Mouse (Mus musculus): Measurements from ENCODE around the gene Bend5. TPM values are rescaled to one million over a fixed set of nuclear protein-coding genes. Genes with fewer than 3 reads are reported as not detected.

Gene Bend5
- polyA plus RNA-seq, 1 experiment from 2014 or later, result 88.8 TPM

GRCm38 (mm10) chr4:111483499-111483898, 68.7 kb downstream of the Bend5 start:
- Histone ChIP-seq H3K36me3 (ENCODE audit: control insufficient read depth, insufficient read depth, low read length) (no peaks in the 10 kb centered on the region), H3K27ac (replicated peaks; ENCODE audit: low read depth, low read length) (no peak overlapping the region), H3K9me3 (ENCODE audit: control insufficient read depth, low read length) (no peaks in the 10 kb centered on the region), H3K4me1 (ENCODE audit: control insufficient read depth, insufficient read depth, low read length) (peaks cover 2% of the 10 kb centered on the region; the same call in 1 of the 2 replicates), H3K4me3 (replicated peaks; ENCODE audit: low read depth, low read length) (no peak overlapping the region), H3K27me3 (ENCODE audit: control insufficient read depth, insufficient read depth, low read length) (no peaks in the 10 kb centered on the region), H3K9ac (replicated peaks; ENCODE audit: low read length) (no peak overlapping the region), H3K4me2 (ENCODE audit: low read length) (no peak overlapping the region)
- ATAC-seq (ENCODE audit: low FRiP score, low TSS enrichment) (no peak), DNase-seq (no peak)
- 88% methylated on average over 5 of the region's 5 CpGs for WGBS

- Histone ChIP-seq H3K27me3 (ENCODE audit: control insufficient read depth, insufficient read depth, low read length) (no peaks in the 10 kb centered on the region), H3K4me1 (ENCODE audit: control insufficient read depth, insufficient read depth, low read length) (no peaks in the 10 kb centered on the region), H3K9me3 (ENCODE audit: control insufficient read depth, low read length) (no peaks in the 10 kb centered on the region), H3K36me3 (ENCODE audit: control insufficient read depth, insufficient read depth, low read length) (no peaks in the 10 kb centered on the region), H3K9ac (replicated peaks; ENCODE audit: low read length) (no peak overlapping the region), H3K4me2 (ENCODE audit: low read length) (no peak overlapping the region), H3K4me3 (replicated peaks; ENCODE audit: low read depth, low read length) (no peak overlapping the region), H3K27ac (replicated peaks; ENCODE audit: low read depth, low read length) (no peak overlapping the region)
- ATAC-seq (ENCODE audit: low FRiP score, low TSS enrichment) (no peak), DNase-seq (no peak)
- WGBS, result 74% methylated on average over 5 of the region's 5 CpGs
These were observed 70.4 kb downstream of the Bend5 start for GRCm38 (mm10) chr4:111485189-111485588.

- Histone ChIP-seq H3K4me2 (ENCODE audit: low read length) (no peak overlapping the region), H3K36me3 (ENCODE audit: control insufficient read depth, insufficient read depth, low read length) (no peaks in the 10 kb centered on the region), H3K27ac (replicated peaks; ENCODE audit: low read depth, low read length) (no peak overlapping the region), H3K27me3 (ENCODE audit: control insufficient read depth, insufficient read depth, low read length) (no peaks in the 10 kb centered on the region), H3K9me3 (ENCODE audit: control insufficient read depth, low read length) (no peaks in the 10 kb centered on the region), H3K4me3 (replicated peaks; ENCODE audit: low read depth, low read length) (no peak overlapping the region), H3K4me1 (ENCODE audit: control insufficient read depth, insufficient read depth, low read length) (no peaks in the 10 kb centered on the region), H3K9ac (replicated peaks; ENCODE audit: low read length) (no peak overlapping the region)
- no peak for ATAC-seq (ENCODE audit: low FRiP score, low TSS enrichment)
- DNase-seq, result no peak
- 69% methylated on average over 5 of the region's 5 CpGs for WGBS
These were observed 71.4 kb downstream of the Bend5 start for GRCm38 (mm10) chr4:111486187-111486586.

GRCm38 (mm10) chr4:111487233-111487843, 72.5 kb downstream of the Bend5 start:
- Histone ChIP-seq H3K27me3 (ENCODE audit: control insufficient read depth, insufficient read depth, low read length) (no peaks in the 10 kb centered on the region), H3K4me2 (ENCODE audit: low read length) (no peak overlapping the region), H3K4me3 (replicated peaks; ENCODE audit: low read depth, low read length) (no peak overlapping the region), H3K9ac (replicated peaks; ENCODE audit: low read length) (no peak overlapping the region), H3K27ac (replicated peaks; ENCODE audit: low read depth, low read length) (no peak overlapping the region), H3K9me3 (ENCODE audit: control insufficient read depth, low read length) (no peaks in the 10 kb centered on the region), H3K36me3 (ENCODE audit: control insufficient read depth, insufficient read depth, low read length) (no peaks in the 10 kb centered on the region), H3K4me1 (ENCODE audit: control insufficient read depth, insufficient read depth, low read length) (no peaks in the 10 kb centered on the region)
- no peak for DNase-seq
- no peak for ATAC-seq (ENCODE audit: low FRiP score, low TSS enrichment)
- WGBS, result 95% methylated on average over 4 of the region's 4 CpGs

GRCm38 (mm10) chr4:111493750-111494404, 79.1 kb downstream of the Bend5 start:
- Histone ChIP-seq H3K4me2 (ENCODE audit: low read length) (no peak overlapping the region), H3K36me3 (ENCODE audit: control insufficient read depth, insufficient read depth, low read length) (no peaks in the 10 kb centered on the region), H3K9ac (replicated peaks; ENCODE audit: low read length) (no peak overlapping the region), H3K4me1 (ENCODE audit: control insufficient read depth, insufficient read depth, low read length) (no peaks in the 10 kb centered on the region), H3K27ac (replicated peaks; ENCODE audit: low read depth, low read length) (no peak overlapping the region), H3K27me3 (ENCODE audit: control insufficient read depth, insufficient read depth, low read length) (no peaks in the 10 kb centered on the region), H3K4me3 (replicated peaks; ENCODE audit: low read depth, low read length) (no peak overlapping the region), H3K9me3 (ENCODE audit: control insufficient read depth, low read length) (no peaks in the 10 kb centered on the region)
- ATAC-seq (ENCODE audit: low FRiP score, low TSS enrichment), result no peak
- WGBS, result 61% methylated on average over 5 of the region's 5 CpGs
- DNase-seq, result no peak

GRCm38 (mm10) chr4:111495949-111496348, 81.1 kb downstream of the Bend5 start:
- 21% methylated on average over 2 of the region's 2 CpGs for WGBS
- Histone ChIP-seq H3K27ac (replicated peaks; ENCODE audit: low read depth, low read length) (no peak overlapping the region), H3K9me3 (ENCODE audit: control insufficient read depth, low read length) (no peaks in the 10 kb centered on the region), H3K27me3 (ENCODE audit: control insufficient read depth, insufficient read depth, low read length) (no peaks in the 10 kb centered on the region), H3K4me2 (ENCODE audit: low read length) (no peak overlapping the region), H3K9ac (replicated peaks; ENCODE audit: low read length) (no peak overlapping the region), H3K4me3 (replicated peaks; ENCODE audit: low read depth, low read length) (no peak overlapping the region), H3K4me1 (ENCODE audit: control insufficient read depth, insufficient read depth, low read length) (no peaks in the 10 kb centered on the region), H3K36me3 (ENCODE audit: control insufficient read depth, insufficient read depth, low read length) (no peaks in the 10 kb centered on the region)
- peak; percentile 80 for DNase-seq
- ATAC-seq (ENCODE audit: low FRiP score, low TSS enrichment), result 0 out of 2 replicates have a peak, but pooled peaks have one; percentile 12

GRCm38 (mm10) chr4:111498751-111499150, 83.9 kb downstream of the Bend5 start:
- H3K9me3 ChIP-seq (ENCODE audit: control insufficient read depth, low read length), result no peaks in the 10 kb centered on the region
- WGBS, result 63% methylated on average over 3 of the region's 3 CpGs
- no peak overlapping the region for H3K27ac ChIP-seq (replicated peaks; ENCODE audit: low read depth, low read length)
- no peaks in the 10 kb centered on the region for H3K36me3 ChIP-seq (ENCODE audit: control insufficient read depth, insufficient read depth, low read length)
- H3K4me1 ChIP-seq (ENCODE audit: control insufficient read depth, insufficient read depth, low read length), result no peaks in the 10 kb centered on the region
- H3K9ac ChIP-seq (replicated peaks; ENCODE audit: low read length), result no peak overlapping the region
- no peak overlapping the region for H3K4me2 ChIP-seq (ENCODE audit: low read length)
- no peaks in the 10 kb centered on the region for H3K27me3 ChIP-seq (ENCODE audit: control insufficient read depth, insufficient read depth, low read length)
- DNase-seq (no peak), ATAC-seq (ENCODE audit: low FRiP score, low TSS enrichment) (no peak)
- no peak overlapping the region for H3K4me3 ChIP-seq (replicated peaks; ENCODE audit: low read depth, low read length)

GRCm38 (mm10) chr4:111501441-111501840, 86.6 kb downstream of the Bend5 start:
- no peak overlapping the region for H3K4me2 ChIP-seq (ENCODE audit: low read length)
- H3K36me3 ChIP-seq (ENCODE audit: control insufficient read depth, insufficient read depth, low read length), result no peaks in the 10 kb centered on the region
- ATAC-seq (ENCODE audit: low FRiP score, low TSS enrichment), result no peak
- H3K9ac ChIP-seq (replicated peaks; ENCODE audit: low read length), result no peak overlapping the region
- H3K4me3 ChIP-seq (replicated peaks; ENCODE audit: low read depth, low read length), result no peak overlapping the region
- WGBS, result 88% methylated on average over 1 of the region's 1 CpGs
- H3K4me1 ChIP-seq (ENCODE audit: control insufficient read depth, insufficient read depth, low read length), result no peaks in the 10 kb centered on the region
- no peaks in the 10 kb centered on the region for H3K27me3 ChIP-seq (ENCODE audit: control insufficient read depth, insufficient read depth, low read length)
- no peak for DNase-seq
- H3K9me3 ChIP-seq (ENCODE audit: control insufficient read depth, low read length), result no peaks in the 10 kb centered on the region
- no peak overlapping the region for H3K27ac ChIP-seq (replicated peaks; ENCODE audit: low read depth, low read length)

Measured in midbrain, embryonic 14.5 days (tissue).